Comparison of ENCODE assay signal across 15 mouse cellular contexts in genomic region chr5:118318073-118318472, GRCm38 (mm10).
DNase-seq lines count a peak whose midpoint lies in the region; ATAC-seq and TF ChIP-seq lines count a peak whose summit lies in the region.
"Had no signal": no experiment of that assay in that cellular context is flagged by ENCODE, and none has a peak within 500 bp of the region (broad histone marks: within the 10 kb centered on the region; RNA-seq: fewer than 3 reads in every experiment).

No protein-coding gene starts in this region.

- WGBS in heart, embryonic 12.5 days = 69% methylated on average over 5 of the region's 5 CpGs
- WGBS in lung, embryonic 14.5 days = 68% methylated on average over 5 of the region's 5 CpGs
- whole genome bisulfite sequencing in lung, adult 2 months = 68% methylated on average over 5 of the region's 5 CpGs
- WGBS in limb, embryonic 14.5 days = 70% methylated on average over 5 of the region's 5 CpGs

- no peaks in the 10 kb centered on the region for H3K9me3 ChIP-seq in heart, embryonic 12.5 days (replicated peaks)
- H3K9me3 ChIP-seq in lung, embryonic 14.5 days (ENCODE audit: low read depth, low read length) = no peaks in the 10 kb centered on the region
- no peaks in the 10 kb centered on the region for H3K9me3 ChIP-seq in limb, embryonic 14.5 days (ENCODE audit: control insufficient read depth, low read length)
- H3K9me3 ChIP-seq: midbrain, embryonic 13.5 days had no signal

- ATAC-seq in heart, embryonic 12.5 days (ENCODE audit: insufficient number of reproducible peaks, low FRiP score) = no peak
- ATAC-seq in lung, embryonic 14.5 days (ENCODE audit: insufficient read depth) = no peak
- no peak for ATAC-seq in limb, embryonic 14.5 days (ENCODE audit: low FRiP score, low read depth)
- ATAC-seq in megakaryocyte, adult 5-6 weeks (ENCODE audit: poor library complexity, severe bottlenecking) = no peak
- ATAC-seq: midbrain, embryonic 13.5 days had no signal

- no peak overlapping the region for H3K4me3 ChIP-seq in heart, embryonic 12.5 days
- no peak overlapping the region for H3K4me3 ChIP-seq in lung, embryonic 14.5 days (ENCODE audit: low read depth, low read length)
- no peak overlapping the region for H3K4me3 ChIP-seq in lung, adult 2 months (replicated peaks; ENCODE audit: extremely low read depth, low read depth, low read length)
- H3K4me3 ChIP-seq in limb, embryonic 14.5 days (replicated peaks; ENCODE audit: low read length) = no peak overlapping the region
- H3K4me3 ChIP-seq: midbrain, embryonic 13.5 days had no signal

- H3K27ac ChIP-seq in heart, embryonic 12.5 days (ENCODE audit: poor library complexity, severe bottlenecking) = no peak overlapping the region
- no peak overlapping the region for H3K27ac ChIP-seq in lung, embryonic 14.5 days (ENCODE audit: low read depth)
- 0 out of 2 replicates have a peak overlapping the region, but pooled peaks have one; percentile 9 for H3K27ac ChIP-seq in limb, embryonic 14.5 days (replicated peaks; ENCODE audit: low read depth, low read length)
- H3K27ac ChIP-seq: hindbrain, embryonic 14.5 days; midbrain, embryonic 13.5 days had no signal

- no peak for TF ChIP-seq POLR2A in lung, adult 2 months (IDR thresholded peaks at IDR 0.05; ENCODE audit: borderline replicate concordance, extremely low read depth, low read depth, low read length)
- no peak for TF ChIP-seq POLR2A in limb, embryonic 14.5 days (IDR thresholded peaks at IDR 0.05; ENCODE audit: borderline replicate concordance, extremely low read depth, insufficient read depth, insufficient read length)

- peak; percentile 49 for TF ChIP-seq CTCF in lung, embryonic 14.5 days (IDR thresholded peaks at IDR 0.05; ENCODE audit: low read depth)
- TF ChIP-seq CTCF in lung, adult 2 months (IDR thresholded peaks at IDR 0.05; ENCODE audit: insufficient read depth, low read length) = no peak

- no peak for DNase-seq in heart, postnatal 36 days
- DNase-seq in lung, embryonic 14.5 days = no peak
- no peak for DNase-seq in lung, adult 2 months
- peak; percentile 56 for DNase-seq in ZHBTc4 (ENCODE audit: low read depth, low spot score)
- no peak for DNase-seq in limb, embryonic 14.5 days (ENCODE audit: low spot score)
- no peak for DNase-seq in right cerebral cortex, adult 18-20 months
- DNase-seq: adrenal gland, postnatal 10 days; cerebellum, adult 9-11 months; kidney, adult 2 months; kidney, postnatal 4 days; thymus, adult 18-20 months had no signal

- no peaks in the 10 kb centered on the region for H3K36me3 ChIP-seq in heart, embryonic 12.5 days
- no peaks in the 10 kb centered on the region for H3K36me3 ChIP-seq in lung, embryonic 14.5 days (ENCODE audit: insufficient read depth)
- no peaks in the 10 kb centered on the region for H3K36me3 ChIP-seq in limb, embryonic 14.5 days (ENCODE audit: control insufficient read depth, insufficient read depth, low read length)
- H3K36me3 ChIP-seq: midbrain, embryonic 13.5 days had no signal

- intact Hi-C loops in heart, postnatal 36 days (cut with DNase I) = loop anchor here (2.0 kb wide), 1 partner anchor 49 kb away; no protein-coding TSS in a partner anchor

- H3K9ac ChIP-seq in heart, embryonic 12.5 days = no peak overlapping the region
- no peak overlapping the region for H3K9ac ChIP-seq in lung, embryonic 14.5 days
- no peak overlapping the region for H3K9ac ChIP-seq in limb, embryonic 14.5 days (ENCODE audit: low read depth, low read length, severe bottlenecking)
- H3K9ac ChIP-seq: hindbrain, embryonic 14.5 days; midbrain, embryonic 13.5 days had no signal

- peaks cover 41% of the 10 kb centered on the region for H3K4me1 ChIP-seq in heart, embryonic 12.5 days (replicated peaks)
- peaks cover 9% of the 10 kb centered on the region; the same call in 1 of the 2 replicates for H3K4me1 ChIP-seq in lung, embryonic 14.5 days (ENCODE audit: insufficient read depth)
- H3K4me1 ChIP-seq in lung, adult 2 months (ENCODE audit: control insufficient read depth, insufficient read depth, low read length) = no peaks in the 10 kb centered on the region
- H3K4me1 ChIP-seq in limb, embryonic 14.5 days (ENCODE audit: control insufficient read depth, insufficient read depth, low read length) = peaks cover 37% of the 10 kb centered on the region

- H3K4me2 ChIP-seq in heart, embryonic 12.5 days = peak overlapping the region; percentile 43; the same call in 1 of the 2 replicates
- no peak overlapping the region for H3K4me2 ChIP-seq in lung, embryonic 14.5 days
- 0 out of 2 replicates have a peak overlapping the region, but pooled peaks have one; percentile 25 for H3K4me2 ChIP-seq in limb, embryonic 14.5 days (replicated peaks; ENCODE audit: low read depth, low read length, severe bottlenecking)
- H3K4me2 ChIP-seq: hindbrain, embryonic 14.5 days had no signal

- peaks cover 20% of the 10 kb centered on the region for H3K27me3 ChIP-seq in heart, embryonic 12.5 days (replicated peaks)
- peaks cover 7% of the 10 kb centered on the region for H3K27me3 ChIP-seq in lung, embryonic 14.5 days (ENCODE audit: insufficient read depth, low read length)
- 0 out of 2 replicates have a peak, but pooled peaks cover 3% of the 10 kb centered on the region for H3K27me3 ChIP-seq in limb, embryonic 14.5 days (ENCODE audit: control insufficient read depth, insufficient read depth, low read length)
